Mouse (Mus musculus) splenic B cell, adult 2 months (primary cell): ENCODE data around the gene Chchd1.

Experiments
- DNase-seq: peaks from one replicate; pipeline ENCODE4 v3.0.0-alpha.2; 2011; ENCODE audit warnings: low read depth, low spot score
- H3K27me3 ChIP-seq: 2 replicates; pipeline ENCODE4 v1.6.1; 2012; ENCODE audit warnings: mild to moderate bottlenecking, low read length, moderate library complexity, mixed read lengths; ENCODE audit not compliant: control insufficient read depth, poor library complexity, insufficient read depth, severe bottlenecking
- H3K36me3 ChIP-seq: 2 replicates; pipeline ENCODE4 v1.6.1; 2012; ENCODE audit warnings: mild to moderate bottlenecking, low read length, moderate library complexity, mixed read lengths; ENCODE audit not compliant: control insufficient read depth, poor library complexity, insufficient read depth, severe bottlenecking

The Chchd1 gene

DNA sequence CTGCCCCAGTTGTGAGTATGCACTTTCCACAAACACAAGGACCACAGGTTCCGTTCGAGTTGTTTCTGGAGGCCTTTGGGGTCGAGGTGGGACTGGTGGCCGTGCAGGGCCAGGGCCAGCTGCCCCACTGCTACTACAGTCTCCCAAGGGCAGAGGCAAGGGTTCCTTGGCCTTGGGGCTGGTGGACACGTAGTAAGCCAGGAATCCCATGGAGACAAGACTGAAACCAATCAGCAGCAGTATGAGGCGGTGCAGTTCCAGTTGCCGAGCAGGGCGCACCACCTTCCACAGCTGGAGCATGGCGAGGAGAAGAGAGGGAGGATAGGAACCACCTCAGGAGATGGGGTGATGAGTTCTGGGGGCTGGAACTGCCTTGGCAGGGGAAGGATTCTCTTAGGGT lies 27.1 kb downstream of the Chchd1 start:
- no peak for DNase-seq
- Histone ChIP-seq H3K27me3 (no peaks in the 10 kb centered on the region), H3K36me3 (peaks cover 10% of the 10 kb centered on the region)

GRCm38 (mm10) chr14:20730853-20731602 lies 28.2 kb downstream of the Chchd1 start:
- Histone ChIP-seq H3K27me3 (no peaks in the 10 kb centered on the region), H3K36me3 (peaks cover 10% of the 10 kb centered on the region)
- DNase-seq: no peak

GRCm38 (mm10) chr14:20733041-20733951 lies 30.5 kb downstream of the Chchd1 start:
- peak; percentile 13 for DNase-seq
- Histone ChIP-seq H3K36me3 (peaks cover 4% of the 10 kb centered on the region; the same call in 1 of the 2 replicates), H3K27me3 (no peaks in the 10 kb centered on the region)

GRCm38 (mm10) chr14:20733952-20734774 lies 31.4 kb downstream of the Chchd1 start, which contains the start of gene Ndst2:
Gene Ndst2, minus strand, starts transcription at chr14:20734562.
- Histone ChIP-seq H3K27me3 (no peaks in the 10 kb centered on the region), H3K36me3 (peaks cover 4% of the 10 kb centered on the region; the same call in 1 of the 2 replicates)
- DNase-seq: peak; percentile 94

DNA sequence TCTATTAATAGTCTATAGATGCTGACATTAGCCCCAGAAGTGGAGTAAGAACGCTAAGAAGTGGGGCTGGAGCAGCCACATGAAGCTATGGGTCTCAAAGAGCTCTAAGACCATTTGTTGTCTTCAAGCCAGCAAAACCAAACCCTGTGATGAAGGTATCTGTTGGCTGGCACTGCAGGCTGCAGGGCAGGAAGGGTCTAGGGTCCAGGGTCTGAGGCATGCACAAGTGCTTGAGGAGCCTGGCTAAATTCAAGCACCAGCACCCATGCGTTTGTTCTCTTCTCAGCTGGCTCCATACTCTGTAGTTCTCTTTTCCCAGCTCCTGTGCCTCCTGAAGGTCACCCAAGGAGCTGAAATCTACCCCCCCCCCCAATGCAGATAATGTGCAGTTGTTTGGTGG lies 32.2 kb downstream of the Chchd1 start:
- no peaks in the 10 kb centered on the region; the same call in 1 of the 2 replicates for H3K36me3 ChIP-seq
- DNase-seq: no peak
- H3K27me3 ChIP-seq: no peaks in the 10 kb centered on the region

- Histone ChIP-seq H3K27me3 (no peaks in the 10 kb centered on the region), H3K36me3 (no peaks in the 10 kb centered on the region; the same call in 1 of the 2 replicates)
- DNase-seq: no peak
These were observed 33.1 kb downstream of the Chchd1 start for GRCm38 (mm10) chr14:20735892-20736390.

- Histone ChIP-seq H3K36me3 (no peaks in the 10 kb centered on the region; the same call in 1 of the 2 replicates), H3K27me3 (no peaks in the 10 kb centered on the region)
- DNase-seq: peak; percentile 62
These were observed 34.5 kb downstream of the Chchd1 start for GRCm38 (mm10) chr14:20737306-20737705.

- Histone ChIP-seq H3K36me3 (no peaks in the 10 kb centered on the region; the same call in 1 of the 2 replicates), H3K27me3 (no peaks in the 10 kb centered on the region)
- no peak for DNase-seq
These were observed 35.7 kb downstream of the Chchd1 start for GRCm38 (mm10) chr14:20738511-20738910.

- no peak for DNase-seq
- Histone ChIP-seq H3K36me3 (no peaks in the 10 kb centered on the region; the same call in 1 of the 2 replicates), H3K27me3 (no peaks in the 10 kb centered on the region)
These were observed 38.5 kb downstream of the Chchd1 start for GRCm38 (mm10) chr14:20741301-20741700.

DNA sequence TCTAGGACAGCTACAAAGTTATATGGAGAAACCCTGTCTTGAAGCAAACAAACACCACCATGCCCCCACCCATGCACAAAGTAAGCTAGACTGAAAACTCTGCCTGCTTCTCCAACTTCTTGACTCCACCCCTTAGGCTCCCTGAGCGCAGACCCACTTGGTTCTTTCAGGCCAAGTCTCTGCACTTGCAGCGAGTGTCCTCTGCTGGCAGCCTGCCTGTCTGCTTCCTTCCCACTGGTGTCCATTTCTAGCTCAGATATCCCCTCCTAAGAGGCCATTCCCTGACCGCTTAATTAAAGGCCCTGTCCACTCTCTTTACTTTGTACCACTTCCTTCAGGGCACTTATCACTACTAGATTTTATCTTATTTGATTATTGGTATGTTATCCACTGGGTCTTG lies 40.8 kb downstream of the Chchd1 start:
- no peaks in the 10 kb centered on the region; the same call in 1 of the 2 replicates for H3K36me3 ChIP-seq
- no peaks in the 10 kb centered on the region for H3K27me3 ChIP-seq
- no peak for DNase-seq

GRCm38 (mm10) chr14:20746935-20747334 lies 44.1 kb downstream of the Chchd1 start:
- DNase-seq: no peak

GRCm38 (mm10) chr14:20748388-20748787 lies 45.6 kb downstream of the Chchd1 start:
- no peak for DNase-seq
- no peaks in the 10 kb centered on the region; the same call in 1 of the 2 replicates for H3K27me3 ChIP-seq
- no peaks in the 10 kb centered on the region for H3K36me3 ChIP-seq

More at GRCm38 (mm10) chr14:20746935-20747334, 44.1 kb downstream of the Chchd1 start:
- Histone ChIP-seq H3K36me3 (no peaks in the 10 kb centered on the region), H3K27me3 (no peaks in the 10 kb centered on the region; the same call in 1 of the 2 replicates)

- no peak for DNase-seq
- H3K27me3 ChIP-seq: no peaks in the 10 kb centered on the region; the same call in 1 of the 2 replicates
- H3K36me3 ChIP-seq: no peaks in the 10 kb centered on the region
These were observed 46.8 kb downstream of the Chchd1 start for GRCm38 (mm10) chr14:20749494-20750051.

GRCm38 (mm10) chr14:20750503-20750902 lies 47.7 kb downstream of the Chchd1 start:
- Histone ChIP-seq H3K36me3 (no peaks in the 10 kb centered on the region), H3K27me3 (no peaks in the 10 kb centered on the region; the same call in 1 of the 2 replicates)
- no peak for DNase-seq
